Mouse (Mus musculus) heart, embryonic 11.5 days (tissue): ENCODE measurements at regions not wholly inside any gene's neighbourhood (a gene's known extent, or its start where the extent isn't known, plus 50 kb on each side); places are given as distances from the start of the nearest gene placed in this dataset.

Source experiments
- ATAC-seq: fragments of 200-750 bp; cut with Nextera tagmentation; replicated peaks from 2 replicates; pipeline ENCODE4 v1.8.0; 2017; ENCODE audit warnings: moderate library complexity; ENCODE audit not compliant: insufficient number of reproducible peaks, low FRiP score, low TSS enrichment
- H3K27ac ChIP-seq: fragments of 300-500 bp; sonication (generic); 2 replicates; pipeline ENCODE4 v1.5.1; 2014; ENCODE audit warnings: mild to moderate bottlenecking, low read depth, low read length
- H3K27me3 ChIP-seq: fragments of 300-500 bp; sonication (generic); 2 replicates; pipeline ENCODE4 v1.6.1; 2014; ENCODE audit warnings: mild to moderate bottlenecking, low read length, mixed read lengths; ENCODE audit not compliant: control insufficient read depth, insufficient read depth
- H3K36me3 ChIP-seq: fragments of 300-500 bp; sonication (generic); 2 replicates; pipeline ENCODE4 v1.6.1; 2014; ENCODE audit warnings: mild to moderate bottlenecking, low read length, moderate library complexity, mixed read lengths; ENCODE audit not compliant: control insufficient read depth, insufficient read depth
- H3K4me1 ChIP-seq: fragments of 300-500 bp; sonication (generic); 2 replicates; pipeline ENCODE4 v1.6.1; 2014; ENCODE audit warnings: low read length; ENCODE audit not compliant: control insufficient read depth, insufficient read depth
- H3K4me2 ChIP-seq: fragments of 300-500 bp; sonication (generic); 2 replicates; pipeline ENCODE4 v1.6.1; 2014; ENCODE audit warnings: mild to moderate bottlenecking, moderate library complexity
- H3K4me3 ChIP-seq: fragments of 300-500 bp; sonication (generic); 2 replicates; pipeline ENCODE4 v1.5.1; 2014; ENCODE audit warnings: low read depth, low read length
- H3K9ac ChIP-seq: fragments of 300-500 bp; sonication (generic); 2 replicates; pipeline ENCODE4 v1.6.1; 2014; ENCODE audit warnings: mild to moderate bottlenecking, low read depth, low read length, moderate library complexity
- H3K9me3 ChIP-seq: fragments of 300-500 bp; sonication (generic); replicated peaks from 2 replicates; pipeline ENCODE4 v1.6.1; 2016; ENCODE audit warnings: low read length; ENCODE audit not compliant: control insufficient read depth
- WGBS: fragments of 180-500 bp; shearing (Covaris S2); extraction: QIAGEN DNeasy Blood & Tissue Kit; methylation state at CpG from one replicate; pipeline ENCODE4 v1.1.7; 2014; ENCODE audit not compliant: insufficient replicate concordance; 5-methylcytosine and 5-hydroxymethylcytosine counted together

DNA sequence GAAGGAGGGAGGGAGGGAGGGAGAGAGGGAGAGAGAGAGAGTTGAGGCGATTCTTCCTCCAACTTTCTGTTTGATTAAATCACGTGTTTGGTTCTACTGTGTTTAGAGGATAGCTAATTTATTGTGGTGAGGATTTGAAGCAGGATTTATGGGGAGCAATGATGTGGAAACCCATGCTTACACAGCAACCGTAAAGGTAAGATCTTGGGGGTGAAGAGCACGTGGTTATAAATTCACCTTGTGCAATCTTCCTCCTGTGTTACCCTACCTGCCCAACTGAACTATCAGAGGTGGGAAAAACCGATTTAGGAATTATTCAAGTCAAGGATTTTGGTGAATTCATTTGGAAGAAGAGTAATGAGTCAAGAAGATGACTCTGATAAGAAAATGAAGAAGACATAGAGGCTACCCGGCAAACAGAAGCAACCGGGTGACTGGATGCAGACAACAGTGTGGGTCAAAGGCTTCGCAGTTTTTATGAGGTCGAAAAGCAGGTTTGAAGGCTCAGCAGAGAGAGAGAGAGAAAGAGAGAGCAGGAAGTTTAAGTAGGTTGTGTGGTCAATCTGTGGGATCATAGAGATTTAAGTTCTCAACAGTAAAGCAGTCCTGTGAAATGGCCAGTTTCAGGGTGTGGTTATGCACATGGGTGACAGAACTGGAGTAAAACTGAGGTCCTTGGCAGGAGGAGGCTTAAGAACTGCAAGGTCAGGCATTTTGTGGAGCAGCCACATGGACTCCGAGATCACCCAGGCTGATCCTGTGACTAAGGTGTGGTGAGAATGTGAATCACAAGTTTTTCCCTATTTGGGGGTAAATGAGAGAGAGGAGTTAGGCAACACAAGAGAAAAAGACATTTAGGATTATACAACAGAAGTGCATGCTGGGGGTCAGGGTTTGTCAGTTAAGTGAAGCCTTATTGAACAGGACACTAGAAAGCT is 178.6 kb downstream of the Phlda1 start:
- Histone ChIP-seq H3K4me3 (no peak overlapping the region), H3K9ac (no peak overlapping the region), H3K27me3 (no peaks in the 10 kb centered on the region), H3K4me1 (peaks cover 7% of the 10 kb centered on the region), H3K27ac (no peak overlapping the region), H3K9me3 (no peaks in the 10 kb centered on the region), H3K36me3 (no peaks in the 10 kb centered on the region), H3K4me2 (no peak overlapping the region)
- 78% methylated on average over 10 of the region's 10 CpGs for WGBS
- ATAC-seq, result no peak

DNA sequence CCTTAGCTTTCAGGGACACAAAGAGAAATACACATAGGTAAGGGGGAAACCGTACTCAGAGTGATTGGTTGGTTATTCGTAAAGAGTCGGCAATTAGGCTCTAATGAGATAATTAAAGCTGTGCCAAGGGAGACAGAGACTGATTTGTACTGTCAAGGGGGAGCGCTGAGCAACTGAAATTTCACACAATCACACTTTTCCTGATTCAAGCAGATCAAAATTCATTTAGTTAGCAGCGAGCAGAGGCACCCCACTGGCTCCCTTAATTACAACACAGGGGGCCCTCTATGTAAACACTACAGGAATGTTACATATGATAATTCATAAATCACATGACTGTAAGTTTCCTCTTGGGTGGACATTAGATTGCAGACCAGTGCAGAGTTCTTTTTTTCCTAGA is 180.5 kb downstream of the Phlda1 start:
- no peaks in the 10 kb centered on the region for H3K4me1 ChIP-seq
- H3K36me3 ChIP-seq, result no peaks in the 10 kb centered on the region
- no peak overlapping the region for H3K4me3 ChIP-seq
- H3K27me3 ChIP-seq, result no peaks in the 10 kb centered on the region
- no peak overlapping the region for H3K9ac ChIP-seq
- 54% methylated on average over 5 of the region's 5 CpGs for WGBS
- no peak for ATAC-seq
- no peaks in the 10 kb centered on the region for H3K9me3 ChIP-seq
- H3K4me2 ChIP-seq, result no peak overlapping the region
- no peak overlapping the region for H3K27ac ChIP-seq

DNA sequence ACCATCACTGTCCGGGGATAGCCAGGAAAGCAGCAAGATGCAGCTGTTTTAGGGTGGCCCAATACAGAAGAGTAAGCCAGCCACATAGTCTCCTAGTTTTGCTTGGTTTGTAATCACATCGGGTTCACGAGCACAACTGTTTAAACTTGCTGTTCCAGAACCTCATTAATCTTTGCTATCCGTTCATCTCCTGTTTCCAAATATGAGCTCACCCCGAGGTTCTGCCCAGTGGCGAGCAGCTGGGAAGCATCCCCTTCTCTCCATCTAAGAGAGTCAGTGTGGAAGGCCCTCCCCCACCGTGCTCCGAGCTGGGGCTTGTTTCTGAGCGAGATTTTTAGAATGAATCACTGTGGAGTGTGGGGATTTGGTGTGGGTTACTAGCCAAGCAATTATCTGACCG is 183.5 kb downstream of the Phlda1 start:
- Histone ChIP-seq H3K27ac (no peak overlapping the region), H3K4me3 (no peak overlapping the region), H3K36me3 (no peaks in the 10 kb centered on the region), H3K27me3 (no peaks in the 10 kb centered on the region), H3K4me2 (no peak overlapping the region), H3K9ac (no peak overlapping the region), H3K9me3 (no peaks in the 10 kb centered on the region), H3K4me1 (peaks cover 2% of the 10 kb centered on the region; the same call in 1 of the 2 replicates)
- ATAC-seq, result no peak
- 57% methylated on average over 10 of the region's 10 CpGs for WGBS

GRCm38 (mm10) chr10:111693762-111694161 is 187.7 kb downstream of the Phlda1 start:
- no peaks in the 10 kb centered on the region for H3K9me3 ChIP-seq
- H3K36me3 ChIP-seq, result no peaks in the 10 kb centered on the region
- H3K27ac ChIP-seq, result no peak overlapping the region
- H3K4me3 ChIP-seq, result no peak overlapping the region
- H3K27me3 ChIP-seq, result no peaks in the 10 kb centered on the region
- no peak overlapping the region for H3K9ac ChIP-seq
- H3K4me2 ChIP-seq, result no peak overlapping the region
- peaks cover 6% of the 10 kb centered on the region; the same call in 1 of the 2 replicates for H3K4me1 ChIP-seq
- ATAC-seq, result no peak

- ATAC-seq, result no peak
- Histone ChIP-seq H3K27ac (no peak overlapping the region), H3K9ac (no peak overlapping the region), H3K4me2 (no peak overlapping the region), H3K4me1 (peaks cover 6% of the 10 kb centered on the region; the same call in 1 of the 2 replicates), H3K27me3 (no peaks in the 10 kb centered on the region), H3K4me3 (no peak overlapping the region), H3K36me3 (no peaks in the 10 kb centered on the region), H3K9me3 (no peaks in the 10 kb centered on the region)
- 61% methylated on average over 6 of the region's 6 CpGs for WGBS
Measured at GRCm38 (mm10) chr10:111694227-111695200, 188.4 kb downstream of the Phlda1 start.

DNA sequence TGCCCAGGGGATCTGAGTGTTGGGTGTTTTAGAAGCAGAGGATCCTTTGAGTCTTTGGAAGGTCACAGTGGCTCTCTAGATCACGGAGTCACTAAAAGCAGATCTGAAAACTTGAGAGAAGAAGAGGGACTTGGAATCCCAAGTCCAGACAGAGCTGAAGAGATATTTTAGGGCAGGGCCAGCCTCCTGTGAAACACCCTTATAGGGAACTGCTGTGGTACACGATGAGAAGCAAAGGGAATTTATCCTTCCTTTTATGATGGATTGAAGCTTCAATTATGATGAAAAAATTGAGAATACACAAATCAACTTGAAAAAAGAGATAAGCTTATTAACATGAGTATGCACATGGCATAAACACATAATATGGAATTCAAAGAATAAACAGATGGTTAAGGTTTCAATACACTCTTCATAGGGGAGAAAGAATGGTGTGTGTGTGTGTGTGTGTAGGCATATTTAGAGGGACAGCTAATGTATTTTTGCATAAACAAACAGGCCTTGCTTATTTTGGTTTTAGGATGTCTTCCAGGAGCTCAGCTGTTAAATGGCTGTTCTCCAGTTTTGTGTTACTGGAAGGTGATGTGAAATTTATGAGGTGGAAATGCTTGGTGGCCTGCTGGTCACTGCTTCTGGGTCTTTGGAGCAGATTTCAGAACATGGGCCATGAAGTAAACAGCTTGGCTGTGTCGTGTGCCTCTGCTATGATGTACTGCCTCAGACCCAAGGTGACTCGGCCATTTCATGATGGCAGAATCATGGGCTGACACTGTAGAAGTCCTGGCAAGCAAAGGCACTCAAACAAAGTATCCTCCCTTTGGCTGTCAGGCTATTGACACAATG is 190.1 kb downstream of the Phlda1 start:
- H3K9ac ChIP-seq, result no peak overlapping the region

GRCm38 (mm10) chr10:111696987-111697386 is 190.9 kb downstream of the Phlda1 start:
- no peak for ATAC-seq
- Histone ChIP-seq H3K27me3 (no peaks in the 10 kb centered on the region), H3K4me2 (no peak overlapping the region), H3K9me3 (no peaks in the 10 kb centered on the region), H3K4me3 (no peak overlapping the region), H3K9ac (no peak overlapping the region), H3K4me1 (peaks cover 6% of the 10 kb centered on the region; the same call in 1 of the 2 replicates), H3K36me3 (no peaks in the 10 kb centered on the region), H3K27ac (no peak overlapping the region)
- WGBS, result 79% methylated on average over 2 of the region's 2 CpGs

More for the DNA sequence above, 190.1 kb downstream of the Phlda1 start:
- no peak for ATAC-seq
- 74% methylated on average over 4 of the region's 4 CpGs for WGBS
- Histone ChIP-seq H3K4me1 (peaks cover 6% of the 10 kb centered on the region; the same call in 1 of the 2 replicates), H3K36me3 (no peaks in the 10 kb centered on the region), H3K4me2 (no peak overlapping the region), H3K27ac (no peak overlapping the region), H3K4me3 (no peak overlapping the region), H3K27me3 (no peaks in the 10 kb centered on the region), H3K9me3 (no peaks in the 10 kb centered on the region)
